Mouse (Mus musculus) adrenal gland, postnatal 36 days (tissue): ENCODE results near the gene Uvrag. TPM values are rescaled to one million over a fixed set of nuclear protein-coding genes. Genes with fewer than 3 reads are reported as not detected.

Experiments used
- DNase-seq, 2 experiments: peaks; one replicate each; pipeline ENCODE4 v3.0.0; 2021; ENCODE audit warnings: mixed read lengths in 1 of 2
- total RNA-seq, 2 experiments: library from RNA; stranded (reverse); gene quantifications; 2 replicates each; pipeline ENCODE4 v1.2.3; 2021

Gene Uvrag
- total RNA-seq, 2 experiments from 2014 or later, result 31.2 to 36.3 TPM

GRCm38 (mm10) chr7:98850388-98850787, 290.6 kb downstream of the Uvrag start:
- no peak for DNase-seq

DNA sequence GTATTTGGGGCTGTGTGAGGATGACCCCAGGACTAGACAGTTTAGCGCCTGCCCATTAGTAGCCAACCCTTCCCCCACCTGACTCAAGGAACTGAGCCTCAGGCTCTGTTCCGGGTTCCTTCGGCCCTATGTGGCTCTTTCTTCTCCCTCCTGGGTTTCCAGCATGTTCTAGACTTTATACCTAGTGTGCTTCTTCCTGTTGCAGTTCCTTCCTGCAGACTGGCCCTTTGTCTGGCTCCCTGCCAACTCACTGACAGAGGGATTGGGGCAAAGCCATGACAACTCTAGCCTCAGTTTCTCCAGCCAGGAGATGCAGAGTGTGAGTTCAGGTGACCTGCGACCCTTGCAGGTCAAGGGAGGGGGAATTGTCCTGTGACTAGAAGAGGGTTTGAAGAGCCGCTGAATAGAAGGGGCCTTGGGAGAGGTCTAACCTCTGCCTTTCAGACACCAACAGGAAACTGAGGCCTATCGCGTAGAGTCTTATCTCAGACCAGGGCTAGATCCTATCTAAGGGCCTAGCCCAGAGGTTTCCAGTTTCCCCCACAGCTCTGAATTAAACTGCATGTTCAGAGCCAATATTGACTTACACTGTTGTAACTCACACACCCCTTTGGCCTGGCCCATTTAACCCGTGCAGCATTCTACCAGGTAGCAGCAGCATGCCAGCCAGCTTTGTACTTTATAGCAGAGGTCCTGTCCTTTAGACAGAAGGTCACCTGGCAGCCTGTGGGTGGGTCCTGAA, 291.9 kb downstream of the Uvrag start:
- no peak for DNase-seq

DNA sequence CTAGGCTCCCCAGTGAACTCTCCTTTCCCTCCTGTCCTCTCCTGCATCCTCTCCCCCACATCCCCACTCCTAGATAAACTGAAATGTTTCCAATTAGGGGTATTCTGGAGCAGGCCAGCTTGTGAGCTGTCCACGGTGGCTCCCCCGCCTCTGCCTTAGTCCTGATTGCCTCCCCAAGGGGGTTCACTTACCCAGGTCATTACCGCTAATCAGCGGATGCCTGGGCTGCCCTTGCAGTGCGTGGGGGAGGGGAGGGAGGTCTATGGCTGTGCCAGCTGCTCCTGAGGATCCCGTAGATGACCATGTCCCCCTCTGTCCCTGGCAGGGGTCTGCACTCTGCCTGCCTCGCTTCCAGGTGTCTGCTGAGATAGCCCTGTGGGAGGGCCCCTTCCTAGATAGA, 297.3 kb downstream of the Uvrag start:
- no peak for DNase-seq

GRCm38 (mm10) chr7:98842997-98843396, 297.9 kb downstream of the Uvrag start:
- DNase-seq, result no peak

- DNase-seq, result no peak
These were observed 299.1 kb downstream of the Uvrag start for GRCm38 (mm10) chr7:98841802-98842201.

- DNase-seq, result no peak
These were observed 300.2 kb downstream of the Uvrag start for GRCm38 (mm10) chr7:98840771-98841170.

DNA sequence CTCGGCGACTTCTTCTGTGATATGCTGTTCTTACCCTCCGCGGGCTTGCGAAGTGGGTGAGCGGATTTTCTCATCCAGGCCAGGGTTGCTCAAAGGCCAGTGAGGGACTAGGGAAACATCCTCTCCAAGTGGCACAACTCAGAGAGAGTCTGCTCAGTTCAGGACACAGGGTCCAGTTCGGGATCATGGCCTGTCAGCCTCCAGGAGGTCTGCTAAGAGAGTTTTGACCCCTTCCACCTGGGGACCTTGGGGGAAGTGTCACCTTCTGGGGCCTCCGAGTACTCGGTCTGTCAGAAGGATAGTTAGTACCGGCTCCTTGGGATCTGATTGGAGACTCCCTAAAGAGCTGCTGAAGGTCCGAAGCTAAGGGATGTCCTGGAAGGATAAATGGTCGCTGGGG, 301.6 kb downstream of the Uvrag start:
- no peak for DNase-seq

DNA sequence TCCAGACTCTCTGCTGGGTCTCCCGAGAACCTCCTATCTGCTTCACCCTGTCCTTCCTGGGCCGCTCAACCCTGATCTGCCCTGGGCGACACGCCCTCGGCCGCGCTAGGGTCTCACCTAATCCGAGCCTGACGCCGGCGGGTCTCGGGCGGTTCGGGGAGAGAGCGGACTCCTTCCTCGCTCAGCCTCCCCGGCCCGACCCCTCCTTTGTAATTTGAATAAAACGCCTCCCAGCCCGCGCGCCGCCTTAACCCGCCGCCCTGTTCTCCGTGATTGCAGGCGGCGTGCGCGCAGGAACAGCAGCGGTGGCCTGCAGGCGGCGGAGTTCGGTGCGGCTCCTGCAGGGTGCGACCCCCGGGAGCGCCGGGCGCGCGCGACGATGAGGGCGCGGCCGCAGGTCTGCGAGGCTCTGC, 302.2 kb downstream of the Uvrag start:
- peak; percentile 72 to 75 for DNase-seq

GRCm38 (mm10) chr7:98837901-98838300, 303.0 kb downstream of the Uvrag start:
- peak; percentile 88 to 90 for DNase-seq

DNA sequence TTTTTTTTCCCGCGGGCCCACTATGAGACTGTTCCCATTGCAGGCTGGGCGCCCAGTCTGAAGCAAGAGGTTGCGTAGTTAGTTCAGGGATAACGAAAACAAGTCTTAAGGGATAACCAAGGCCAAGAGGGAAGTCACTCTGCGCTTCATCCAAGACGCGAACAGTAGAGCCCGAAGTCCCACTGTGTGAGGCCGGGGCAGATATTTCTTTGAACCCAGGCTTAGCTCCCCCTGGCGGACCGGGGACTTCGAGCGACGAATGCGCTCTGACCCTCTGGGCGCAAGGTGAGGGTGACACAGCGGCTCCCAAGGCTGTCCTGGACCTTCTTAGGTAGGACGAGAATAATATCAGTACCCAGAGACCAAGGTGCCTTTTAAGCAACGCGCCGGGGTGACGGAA, 304.3 kb downstream of the Uvrag start:
- peak; percentile 77 to 86 for DNase-seq

DNA sequence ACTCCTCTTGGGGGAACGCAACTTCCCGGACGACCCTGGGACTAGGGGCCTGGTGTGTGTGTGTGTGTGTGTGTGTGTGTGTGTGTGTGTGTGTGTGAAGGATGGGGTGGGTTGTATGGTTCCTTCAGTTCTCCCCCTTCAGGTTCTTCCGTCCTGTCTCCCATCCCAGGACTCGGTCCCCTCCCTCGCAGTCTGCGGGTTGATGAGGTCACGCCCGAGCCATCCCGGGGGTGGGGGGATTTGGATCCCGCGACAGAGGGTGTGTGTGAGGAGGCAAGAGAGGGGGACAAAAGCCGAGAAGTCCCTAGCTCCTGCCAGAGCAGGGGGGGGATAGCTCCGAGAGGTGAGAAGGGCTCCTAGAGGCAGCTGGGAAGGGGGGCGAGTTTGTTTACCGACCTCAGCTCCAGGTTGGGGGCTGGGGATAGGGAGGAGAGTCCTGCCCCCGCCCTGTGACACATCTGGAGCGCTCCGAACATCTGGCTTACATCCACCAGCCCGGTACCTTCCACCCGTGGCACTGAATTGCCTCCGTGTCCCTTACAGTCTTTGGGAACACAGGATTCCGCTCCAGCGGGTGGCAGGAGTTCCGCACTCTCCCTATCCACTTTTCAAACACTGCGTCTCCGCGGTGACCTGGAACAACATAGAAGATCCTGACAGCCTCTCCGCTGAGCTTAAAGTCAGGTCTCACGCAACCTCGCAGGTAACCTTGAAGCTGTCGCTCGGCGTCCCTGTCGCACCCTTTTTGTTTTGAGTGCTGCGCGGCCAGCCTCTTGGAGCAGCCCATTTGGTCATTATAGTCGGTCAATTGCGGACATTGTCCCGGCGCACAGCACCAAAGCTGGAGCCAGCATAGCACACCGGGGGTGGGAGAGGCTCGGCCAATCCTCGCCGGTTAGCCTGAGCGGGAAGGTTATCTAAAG, 305.2 kb downstream of the Uvrag start:
- DNase-seq, result peak; percentile 17 to 26

Other genes starting within 250 kb of the Uvrag start
- 100 to 1,000 TPM; 307 to 556 TPM for gene Dgat2, start 41.6 kb upstream of the Uvrag start, total RNA-seq
- 1 to 10 TPM in 1 of 2 experiments, under 1 TPM in 1; 0.16 to 1.5 TPM for gene Mogat2, start 97.5 kb upstream of the Uvrag start, total RNA-seq
- gene Map6, start 126.3 kb upstream of the Uvrag start, total RNA-seq, result 1 to 10 TPM; 7.6 to 7.9 TPM
- gene Serpinh1, start 212.1 kb upstream of the Uvrag start, total RNA-seq, result 100 to 1,000 TPM; 266 to 469 TPM
- 1 to 10 TPM; 7.5 to 7.6 TPM for gene Gdpd5, start 240.3 kb upstream of the Uvrag start, total RNA-seq